In the genomic region with DNA sequence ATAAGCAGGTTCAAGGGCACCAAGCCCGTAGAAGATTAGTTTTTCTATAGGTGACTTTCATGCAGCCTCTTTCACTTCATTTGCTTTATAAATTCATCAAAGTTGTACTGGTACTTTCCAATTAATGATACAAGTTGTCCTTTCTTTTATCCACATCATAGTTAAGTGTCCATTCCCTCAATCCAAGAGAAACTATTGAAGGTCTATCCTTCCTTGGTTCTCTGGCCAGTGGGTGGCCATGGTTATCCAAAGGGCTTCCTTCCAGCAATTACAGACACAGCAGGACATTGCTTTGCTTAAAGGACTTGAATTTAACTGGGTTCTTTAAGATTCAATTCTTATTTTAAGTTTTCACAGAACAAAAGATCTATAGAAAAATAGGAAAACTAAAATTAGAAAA, we compare ENCODE assay signal across 15 mouse cellular contexts.
"Had no signal": no experiment of that assay in that cellular context is flagged by ENCODE, and none has a peak within 500 bp of the region (broad histone marks: within the 10 kb centered on the region; RNA-seq: fewer than 3 reads in every experiment).

No protein-coding gene starts in this region.

- DNase-seq: kidney, postnatal 14 days; kidney, postnatal 4 days; left cerebral cortex, postnatal 4 days; liver, postnatal 0 days; lung, embryonic 14.5 days; thymus, adult 2 months; thymus, postnatal 14 days; thymus, postnatal 4 days had no signal

- H3K27me3 ChIP-seq: limb, embryonic 12.5 days; limb, embryonic 15.5 days; midbrain, embryonic 13.5 days had no signal

- H3K9ac ChIP-seq: limb, embryonic 12.5 days; limb, embryonic 15.5 days; liver, embryonic 14.5 days; liver, postnatal 0 days; lung, embryonic 14.5 days; midbrain, embryonic 13.5 days had no signal

- H3K36me3 ChIP-seq: limb, embryonic 12.5 days; limb, embryonic 15.5 days; midbrain, embryonic 13.5 days had no signal

- H3K9me3 ChIP-seq: limb, embryonic 12.5 days; limb, embryonic 15.5 days had no signal

- H3K4me1 ChIP-seq: limb, embryonic 12.5 days; limb, embryonic 15.5 days; midbrain, embryonic 13.5 days had no signal

- H3K4me2 ChIP-seq: limb, embryonic 12.5 days; limb, embryonic 15.5 days; liver, embryonic 11.5 days; lung, embryonic 14.5 days; midbrain, embryonic 13.5 days had no signal

- ATAC-seq: liver, postnatal 0 days; lung, postnatal 0 days; midbrain, embryonic 13.5 days had no signal

- H3K4me3 ChIP-seq: limb, embryonic 12.5 days; limb, embryonic 15.5 days; midbrain, embryonic 13.5 days had no signal

- H3K27ac ChIP-seq: limb, embryonic 12.5 days; limb, embryonic 15.5 days; liver, embryonic 14.5 days; macrophage; midbrain, embryonic 13.5 days had no signal
